ENCODE assay signal across 6 mouse cellular contexts in genomic region chr6:71925233-71925632, GRCm38 (mm10). TPM values are rescaled to one million over a fixed set of nuclear protein-coding genes. Genes with fewer than 3 reads are reported as not detected.
DNase-seq lines count a peak whose midpoint lies in the region; ATAC-seq and TF ChIP-seq lines count a peak whose summit lies in the region.
"Not testable (repeated sequence)": the region's sequence is repeated elsewhere in the genome, so short reads cannot be mapped to it uniquely, and the experiment has no call there.

No protein-coding gene starts in this region.

- H3K4me3 ChIP-seq in ES-E14 (ENCODE audit: insufficient read depth in 1 of 2, low read depth in 1 of 2, low read length in 2 of 2, poor library complexity in 1 of 2, severe bottlenecking in 1 of 2), result peak overlapping the region in 1 of 2 experiments; percentile 0; a peak in 1 of 4 replicates

- H3K27ac ChIP-seq in ES-E14 (ENCODE audit: insufficient read depth, low read depth, low read length, poor library complexity, severe bottlenecking), result not testable (repeated sequence)

- peak; percentile 64 for ATAC-seq in common myeloid progenitor, adult 5-6 weeks (replicated peaks; ENCODE audit: low read depth, poor library complexity, severe bottlenecking)
- peak; percentile 50 for ATAC-seq in neutrophil, adult 5-6 weeks (ENCODE audit: extremely low read depth, insufficient number of reproducible peaks, low FRiP score, poor library complexity, severe bottlenecking)

- in situ Hi-C loops in ES-E14 (cut with MboI; ENCODE audit: low sequenced_read_pairs in 2 of 2, unreplicated experiment in 2 of 2), result not testable (repeated sequence)

- H3K4me1 ChIP-seq in ES-E14 (ENCODE audit: control insufficient read depth in 2 of 2, insufficient read depth in 2 of 2, low read length in 2 of 2, poor library complexity in 1 of 2), result not testable (repeated sequence)

- H3K36me3 ChIP-seq in ES-E14 (ENCODE audit: control insufficient read depth, insufficient read depth, low read length, poor library complexity, severe bottlenecking), result peaks cover 30% of the 10 kb centered on the region

- not testable (repeated sequence) for H3K9me3 ChIP-seq in ES-E14 (ENCODE audit: control insufficient read depth, insufficient read depth, low read depth, low read length)

- DNase-seq in CD4-positive, CD25-positive, alpha-beta regulatory T cell, adult 2 months (ENCODE audit: low read depth, low spot score), result peak; percentile 18
- not testable (repeated sequence) for DNase-seq in ES-E14 (ENCODE audit: low read depth, low spot score)
- DNase-seq in ZHBTc4 (ENCODE audit: low read depth, low spot score), result peak; percentile 66
- DNase-seq in induced T-regulatory cell, adult 2 months (ENCODE audit: low read depth), result peak; percentile 25

- H3K9ac ChIP-seq in ES-E14 (ENCODE audit: insufficient read depth, low read depth, low read length, poor library complexity, severe bottlenecking), result not testable (repeated sequence)

TF ChIP-seq in ES-E14, 5 proteins besides CTCF, POLR2A, EP300 and RAD21:
- TF ChIP-seq CHD2 (IDR thresholded peaks at IDR 0.05; ENCODE audit: low read depth, low read length), result peak; percentile 82
TF ChIP-seq in ES-E14: peak in this region for 1; not testable (repeated sequence) for 4.

RNA-seq across cellular contexts. Expression of gene Polr1a, which starts 16.4 kb away (rescaled TPM):
- 111 and 128 TPM in 2 replicates for total RNA-seq in ES-E14 (2012; rRNA removed)
- total RNA-seq in common myeloid progenitor, adult 5-6 weeks (2017), result 73.8 and 101 TPM in 2 replicates
- 64.6 and 76.6 TPM in 2 replicates for total RNA-seq in neutrophil, adult 5-6 weeks (2017)

RNA-seq across cellular contexts. Expression of gene Ptcd3, which starts 16.7 kb away (rescaled TPM):
- total RNA-seq in ES-E14 (2012; rRNA removed), result 196 and 218 TPM in 2 replicates
- total RNA-seq in common myeloid progenitor, adult 5-6 weeks (2017), result 159 and 193 TPM in 2 replicates
- total RNA-seq in neutrophil, adult 5-6 weeks (2017), result 97.7 and 105 TPM in 2 replicates
